Mouse (Mus musculus) myocyte (in vitro differentiated cells): ENCODE results near the gene Notch4.

ENCODE experiments used
- CEBPB ChIP-seq: IDR thresholded peaks from 2 replicates; pipeline ENCODE4 v1.6.1; 2011; ENCODE audit warnings: mild to moderate bottlenecking, moderate library complexity; ENCODE audit not compliant: poor library complexity, insufficient read depth, severe bottlenecking
- E2F4 ChIP-seq: IDR thresholded peaks from one replicate; pipeline ENCODE4 v1.6.1; 2011; ENCODE audit warnings: mild to moderate bottlenecking, control low read depth, moderate library complexity; ENCODE audit not compliant: insufficient read depth
- MAX ChIP-seq: IDR thresholded peaks from one replicate; pipeline ENCODE4 v1.6.1; 2011; ENCODE audit warnings: low read depth, mild to moderate bottlenecking, control low read depth
- MYOD1 ChIP-seq, 3 experiments: IDR thresholded peaks; one replicate each; pipeline ENCODE4 v1.6.1; 2011; ENCODE audit warnings: control low read depth in 2 of 3, low read depth in 2 of 3, mild to moderate bottlenecking in 2 of 3, moderate library complexity in 1 of 3; ENCODE audit not compliant: insufficient read length in 2 of 3, control insufficient read depth in 1 of 3
- MYOG ChIP-seq, 3 experiments: IDR thresholded peaks; one replicate each; pipeline ENCODE4 v1.6.1; 2011; ENCODE audit warnings: control low read depth in 2 of 3, low read depth in 2 of 3, mild to moderate bottlenecking in 2 of 3; ENCODE audit not compliant: insufficient read length in 2 of 3, control insufficient read depth in 1 of 3, insufficient read depth in 1 of 3
- POLR2A ChIP-seq: IDR thresholded peaks from one replicate; pipeline ENCODE4 v1.6.1; 2011; ENCODE audit warnings: low read depth, mild to moderate bottlenecking, control low read depth, moderate library complexity; ENCODE audit not compliant: insufficient read length
- POLR2AphosphoS2 ChIP-seq: IDR thresholded peaks from one replicate; pipeline ENCODE4 v1.6.1; 2011; ENCODE audit warnings: low read depth, control low read depth; ENCODE audit not compliant: insufficient read length
- USF1 ChIP-seq: IDR thresholded peaks from one replicate; pipeline ENCODE4 v1.6.1; 2011; ENCODE audit warnings: low read depth, mild to moderate bottlenecking, control low read depth, moderate library complexity

DNA sequence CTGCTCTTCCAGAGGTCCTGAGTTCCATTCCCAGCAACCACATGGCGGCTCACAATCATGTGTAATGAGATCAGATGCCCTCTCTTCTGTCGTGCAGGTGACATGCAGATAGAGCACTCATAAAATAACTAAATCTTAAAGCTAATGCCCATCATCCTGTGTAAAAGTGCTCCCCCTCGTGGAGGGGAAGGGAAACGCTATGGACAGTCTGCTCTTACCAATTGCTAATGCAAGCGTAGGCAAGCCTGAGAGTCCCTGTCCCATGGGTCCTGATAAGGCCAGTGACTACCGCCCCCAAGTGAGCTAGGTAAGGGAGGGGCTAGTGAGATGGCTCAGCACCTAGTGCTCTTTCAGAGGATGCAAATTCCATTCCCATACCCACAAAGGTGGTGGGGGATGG, 54.9 kb downstream of the Notch4 start:
- TF ChIP-seq POLR2A: no peak
- TF ChIP-seq MYOG (IDR thresholded peaks at IDR 0.05; ENCODE audit: control insufficient read depth in 1 of 3, insufficient read depth in 1 of 3, insufficient read length in 2 of 3, low read depth in 2 of 3): no peak
- TF ChIP-seq USF1: no peak
- no peak for TF ChIP-seq MAX
- TF ChIP-seq E2F4: no peak
- TF ChIP-seq POLR2AphosphoS2: no peak
- no peak for TF ChIP-seq CEBPB
- no peak for TF ChIP-seq MYOD1 (IDR thresholded peaks at IDR 0.05; ENCODE audit: control insufficient read depth in 1 of 3, insufficient read length in 2 of 3, low read depth in 2 of 3)
